Mouse (Mus musculus): ENCODE results near the gene BC017158. TPM values are rescaled to one million over a fixed set of nuclear protein-coding genes. Genes with fewer than 3 reads are reported as not detected.
"Not testable (repeated sequence)": the region's sequence is repeated elsewhere in the genome, so short reads cannot be mapped to it uniquely, and the experiment has no call there.

Gene BC017158
- total RNA-seq (2021) = 10 to 100 TPM; 24.6 to 29.3 TPM
- long read RNA-seq, experiment 1, transcript BC017158-201 (13 exons, 2,627 nt) = major isoform, 30 of 52 reads
- long read RNA-seq, experiment 1, partial matches to known transcripts = 9 of 52 reads
- long read RNA-seq, experiment 1, other reads (novel, unspliced or antisense) = 13 of 52 reads
- long read RNA-seq, experiment 2, transcript BC017158-201 (13 exons, 2,627 nt) = major isoform, 19 of 30 reads
- long read RNA-seq, experiment 2, partial matches to known transcripts = 5 of 30 reads
- long read RNA-seq, experiment 2, other reads (novel, unspliced or antisense) = 6 of 30 reads

DNA sequence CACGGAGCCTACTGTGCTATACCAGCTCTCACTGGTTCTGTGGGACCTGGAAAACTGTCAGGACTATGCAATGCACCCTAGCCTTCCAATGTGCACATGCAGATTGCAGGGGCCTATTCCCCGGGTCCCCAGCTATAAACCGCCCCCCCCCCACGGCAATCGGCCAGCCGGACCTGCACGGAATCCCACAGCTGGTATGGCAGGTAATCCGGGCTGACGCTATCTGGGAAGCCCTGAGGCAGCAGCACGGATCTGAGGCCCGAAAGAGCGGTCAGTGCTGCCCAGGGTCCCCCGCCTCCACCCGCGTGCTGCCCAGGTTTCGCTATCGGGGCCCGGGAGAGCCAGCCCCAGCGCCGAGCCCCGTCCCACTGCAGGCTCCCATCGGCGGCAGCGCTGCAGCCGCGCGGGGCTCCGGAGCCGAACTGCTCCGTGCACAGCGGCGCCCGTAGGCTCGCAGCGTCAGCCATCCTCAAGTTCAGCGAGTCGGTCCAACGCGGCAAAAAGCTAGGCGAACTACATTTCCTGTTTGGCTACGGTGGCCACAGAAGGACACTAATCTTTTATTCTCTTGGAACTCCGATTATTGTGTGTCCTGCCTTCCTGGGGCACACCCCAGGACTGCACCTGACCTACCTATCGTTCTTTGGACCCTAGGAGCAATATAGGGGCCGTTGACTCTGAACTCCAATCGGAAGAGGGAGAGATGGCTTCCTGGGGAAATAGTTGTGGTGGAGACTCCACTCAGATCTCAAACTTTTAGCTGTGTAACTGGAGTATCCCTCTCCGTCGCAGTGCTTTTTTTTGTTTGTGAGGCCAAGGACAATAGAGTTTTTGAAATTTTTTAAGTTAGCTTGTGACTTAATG lies at the start of gene BC017158:
Gene BC017158 (minus strand): TSS at position 554 of the 864 bp plus-strand sequence.
- DNase-seq = peak; percentile 81

DNA sequence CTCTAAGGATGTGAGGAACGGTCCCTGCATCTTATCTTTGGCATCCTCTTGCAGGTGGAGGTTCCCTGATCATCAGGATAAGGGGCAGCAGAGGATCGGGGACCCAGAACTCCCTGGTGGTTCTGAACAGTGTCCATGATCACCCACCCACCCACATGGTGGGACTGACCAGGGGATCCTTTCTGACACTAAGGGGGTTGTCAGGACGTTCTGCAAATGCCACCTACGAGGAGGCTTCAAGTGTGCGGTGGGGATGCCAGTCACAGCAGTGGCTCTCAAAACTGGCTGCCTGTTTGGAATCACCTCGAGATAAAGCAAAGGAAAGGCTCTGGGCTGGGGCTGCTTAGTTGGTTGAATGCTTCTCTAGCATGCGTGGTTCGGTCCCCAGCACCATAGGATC lies 49.0 kb upstream of the BC017158 start:
- no peak for DNase-seq

DNA sequence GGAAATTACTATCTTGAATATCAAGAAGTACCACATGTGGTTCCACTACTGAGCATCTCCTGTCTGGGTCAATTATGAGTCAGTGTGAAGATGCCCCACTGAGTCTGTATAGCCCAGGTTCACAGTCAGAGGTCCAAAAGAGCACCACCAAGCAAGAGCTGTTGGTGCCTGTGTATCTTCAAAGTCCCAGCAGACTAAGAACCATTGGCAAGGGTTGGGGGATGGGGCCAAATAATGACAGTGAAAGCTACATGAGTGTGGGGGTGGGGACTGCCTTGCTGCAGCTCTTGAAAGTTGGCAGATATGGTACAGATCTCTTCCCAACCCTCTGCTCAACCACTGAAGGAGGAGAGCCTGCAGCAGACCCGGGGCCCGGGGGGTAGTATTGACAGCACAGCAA lies 48.6 kb upstream of the BC017158 start:
- no peak for DNase-seq

DNA sequence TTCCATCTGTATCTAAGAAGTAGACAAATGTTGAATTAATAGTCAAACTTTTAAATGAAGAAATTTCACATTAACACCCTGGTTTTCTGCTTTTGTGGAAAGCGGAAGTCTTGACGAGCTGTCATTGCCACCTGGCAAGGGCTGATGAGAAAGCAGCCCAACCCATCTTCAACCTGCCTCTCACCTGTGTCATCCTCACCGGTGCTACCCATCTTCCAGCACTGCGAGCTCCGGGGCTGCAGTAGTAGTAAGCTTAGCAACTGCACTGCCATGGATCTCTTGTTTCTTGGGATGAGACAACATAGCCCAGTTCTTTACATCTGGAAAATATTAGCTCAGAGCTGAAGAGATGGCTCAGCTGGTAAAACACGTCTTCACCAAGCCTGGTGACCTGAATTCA lies 47.7 kb upstream of the BC017158 start:
- no peak for DNase-seq

DNA sequence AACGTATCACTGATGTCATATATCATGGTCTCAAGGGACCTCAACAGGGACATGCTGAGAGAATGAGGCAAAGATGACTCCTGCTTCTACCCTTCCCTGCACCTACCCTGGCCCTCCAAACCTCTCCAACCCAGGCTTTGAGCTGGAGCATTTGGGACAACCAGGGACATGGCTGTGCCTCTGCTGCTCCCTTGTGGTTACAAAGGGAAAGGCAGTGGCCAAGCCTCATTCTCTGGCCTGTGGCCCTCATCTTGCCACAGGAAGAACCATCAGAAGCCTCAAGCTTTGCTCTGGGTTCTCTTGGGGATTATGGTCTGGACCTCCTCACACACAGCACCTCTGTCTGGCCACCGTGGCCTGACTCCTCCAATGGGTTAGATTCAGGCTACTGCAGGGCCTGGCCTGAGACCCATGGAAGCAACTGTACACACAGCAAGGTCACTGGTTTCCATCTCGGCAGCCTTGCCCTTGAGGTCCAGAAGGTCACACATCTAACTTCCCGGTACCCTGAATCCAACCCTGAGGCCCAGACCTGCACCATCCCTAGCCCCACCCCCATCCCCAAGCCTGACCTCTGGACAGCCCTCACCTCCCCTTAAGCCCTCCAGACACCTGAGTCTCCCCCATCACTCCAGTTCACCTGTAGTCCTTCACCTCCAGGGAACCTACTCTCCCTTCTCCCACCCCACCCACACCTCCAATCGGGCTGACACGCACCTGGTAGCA lies 47.1 kb upstream of the BC017158 start:
- DNase-seq = peak; percentile 87

DNA sequence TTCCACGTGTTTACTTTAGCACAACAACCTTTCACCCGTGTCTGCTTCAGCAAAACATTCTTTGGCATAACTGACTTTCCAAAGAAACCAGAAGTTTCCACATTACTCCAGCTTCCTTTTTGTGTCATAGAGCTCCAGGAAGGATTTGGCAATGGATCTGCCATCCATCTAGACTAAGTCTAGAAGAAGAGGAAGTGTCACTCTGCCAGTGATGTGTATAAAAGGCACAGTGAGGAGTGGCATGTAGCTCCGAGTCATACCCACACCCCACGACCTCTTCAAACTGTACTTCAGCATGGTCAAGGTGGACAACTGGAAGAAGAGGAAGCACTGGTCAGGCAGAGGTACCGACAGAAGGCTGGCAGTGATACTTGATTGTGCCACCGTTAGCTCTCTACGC lies 46.5 kb upstream of the BC017158 start:
- no peak for DNase-seq

DNA sequence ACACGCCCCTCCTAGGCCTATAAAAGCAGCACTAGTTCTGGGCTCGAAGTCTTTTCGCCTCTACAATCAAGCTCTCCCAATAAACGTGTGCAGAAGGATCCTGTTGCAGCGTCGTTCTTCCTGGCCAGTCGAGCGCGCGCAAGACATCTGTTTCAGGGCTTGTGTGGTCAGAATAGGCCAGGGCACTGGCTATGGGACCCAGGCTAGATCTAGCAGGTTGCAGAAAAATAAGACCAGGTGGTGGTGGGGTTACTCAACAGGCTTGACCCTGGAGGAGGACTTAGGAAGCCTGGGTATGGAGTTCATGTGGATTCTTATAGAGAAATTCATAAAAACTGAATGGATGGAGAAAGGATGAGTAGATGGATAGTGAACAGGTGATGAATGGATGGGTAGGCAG lies 44.7 kb upstream of the BC017158 start:
- DNase-seq = not testable (repeated sequence)

DNA sequence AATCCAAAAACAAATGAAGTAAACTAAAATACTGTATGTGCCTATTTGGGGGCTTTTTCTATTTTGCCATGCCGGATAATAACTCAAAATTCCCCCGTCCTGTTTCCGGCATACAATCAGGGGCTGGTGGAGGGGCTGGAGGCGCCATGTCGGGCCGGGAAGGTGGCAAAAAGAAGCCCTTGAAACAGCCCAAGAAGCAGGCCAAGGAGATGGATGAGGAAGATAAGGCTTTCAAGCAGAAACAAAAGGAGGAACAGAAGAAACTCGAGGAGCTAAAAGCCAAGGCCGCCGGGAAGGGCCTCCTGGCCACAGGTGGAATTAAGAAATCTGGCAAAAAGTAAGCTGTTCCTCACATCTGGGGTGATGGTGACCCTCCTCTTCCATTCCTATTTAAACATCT lies 42.4 kb upstream of the BC017158 start:
- DNase-seq = not testable (repeated sequence)

DNA sequence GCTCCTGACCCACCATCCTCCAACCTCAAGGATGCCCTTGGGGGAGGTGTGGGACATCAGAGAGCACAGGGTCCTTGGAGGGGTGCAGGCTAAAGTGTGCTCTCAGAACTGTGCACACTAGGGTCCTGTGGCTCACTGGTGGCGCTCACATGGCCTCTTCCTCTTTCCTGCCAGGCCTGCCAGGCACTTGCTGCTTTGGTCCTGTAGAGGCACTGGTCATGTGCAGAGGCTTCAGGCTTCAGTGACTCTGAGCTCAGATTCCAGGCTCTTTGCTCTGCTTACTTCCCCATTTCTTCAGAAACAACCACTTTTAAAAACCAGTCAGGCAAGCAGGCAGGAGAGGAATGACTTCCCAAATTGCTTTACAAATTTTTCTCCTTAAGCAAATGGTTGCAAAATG lies 34.9 kb upstream of the BC017158 start:
- no peak for DNase-seq

DNA sequence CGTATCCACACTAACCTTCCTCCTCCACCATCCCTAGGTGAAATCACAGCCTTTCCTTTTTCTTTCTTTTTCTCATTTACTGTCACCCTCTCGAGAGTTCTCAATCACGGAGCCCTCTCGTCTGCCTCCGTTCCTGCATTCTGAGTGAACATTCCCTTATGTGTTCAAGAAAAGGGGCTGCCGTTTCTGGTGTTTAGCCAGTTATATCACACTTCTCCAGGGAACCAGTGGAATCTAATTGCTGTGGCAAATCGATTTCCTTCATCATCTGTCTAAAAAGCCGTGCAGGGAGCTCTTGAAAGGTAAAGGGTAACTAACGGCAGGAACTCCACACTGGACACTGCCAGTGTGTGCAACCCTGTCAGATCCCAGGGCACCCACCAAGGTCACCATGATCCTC lies 33.0 kb upstream of the BC017158 start:
- DNase-seq = no peak

DNA sequence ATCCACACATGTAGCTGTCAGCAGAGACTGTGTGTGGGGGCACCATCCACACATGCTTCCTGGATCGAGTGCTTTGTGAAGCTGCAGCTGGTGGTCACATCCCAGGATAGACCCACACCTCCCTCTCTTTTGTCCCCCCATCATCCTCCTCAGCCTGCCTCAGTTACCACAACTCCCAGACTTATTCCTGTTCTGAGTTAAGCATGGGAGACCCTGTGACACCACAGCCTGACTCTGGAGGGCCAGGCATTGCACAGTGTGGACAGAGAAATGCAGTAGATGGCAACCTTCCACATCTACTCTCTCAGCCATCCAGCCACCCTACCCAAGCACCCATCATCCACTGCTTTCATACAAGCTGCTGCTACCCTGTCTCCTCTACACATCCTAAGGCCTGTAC lies 27.0 kb upstream of the BC017158 start:
- no peak for DNase-seq

DNA sequence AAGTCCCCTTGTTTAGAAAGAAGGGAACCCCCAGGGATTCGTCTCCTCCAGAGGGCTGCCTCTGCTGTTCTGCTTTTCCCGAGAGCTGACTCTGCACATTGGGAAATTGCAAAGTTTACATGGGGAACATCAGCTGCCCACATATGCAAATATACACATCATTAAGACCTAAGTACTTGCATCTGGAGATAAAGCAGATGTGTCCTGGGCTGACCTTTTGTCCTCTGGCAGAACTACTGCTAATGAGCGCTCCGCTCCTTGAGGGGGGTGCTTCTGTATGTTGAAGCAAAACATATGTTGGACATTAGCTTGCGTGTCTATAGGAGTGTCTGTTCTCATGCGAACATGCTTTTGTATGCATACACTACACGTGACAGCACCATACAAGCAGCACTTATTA lies 23.3 kb upstream of the BC017158 start:
- no peak for DNase-seq

DNA sequence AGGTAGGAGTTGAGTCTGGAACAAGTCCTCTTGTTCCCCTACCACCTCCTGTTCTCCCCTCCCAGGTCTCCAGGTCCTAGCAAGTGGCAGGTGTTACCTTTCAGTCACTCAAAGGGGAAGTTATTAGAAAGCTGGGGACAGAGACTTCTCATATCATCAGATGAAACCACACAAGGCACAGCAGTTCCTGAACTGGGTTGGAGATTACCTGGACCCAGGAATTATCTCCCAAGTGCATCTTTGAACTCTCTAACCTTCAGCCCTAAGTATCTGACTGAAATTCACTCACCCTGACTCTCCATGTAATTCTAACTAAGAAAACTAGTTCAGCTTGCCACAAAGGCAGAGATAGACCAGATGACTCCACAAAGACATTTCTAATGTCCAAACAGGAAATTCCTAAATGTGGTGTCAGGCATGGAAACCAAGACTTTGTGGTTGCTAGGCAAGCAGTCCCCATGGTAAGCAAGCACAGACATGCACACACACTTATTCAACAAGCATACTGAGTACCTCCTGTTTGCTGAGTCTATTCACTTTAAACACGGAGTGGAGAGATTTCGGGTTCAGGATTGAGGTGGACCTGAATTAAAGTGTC lies 22.3 kb upstream of the BC017158 start:
- DNase-seq = no peak

DNA sequence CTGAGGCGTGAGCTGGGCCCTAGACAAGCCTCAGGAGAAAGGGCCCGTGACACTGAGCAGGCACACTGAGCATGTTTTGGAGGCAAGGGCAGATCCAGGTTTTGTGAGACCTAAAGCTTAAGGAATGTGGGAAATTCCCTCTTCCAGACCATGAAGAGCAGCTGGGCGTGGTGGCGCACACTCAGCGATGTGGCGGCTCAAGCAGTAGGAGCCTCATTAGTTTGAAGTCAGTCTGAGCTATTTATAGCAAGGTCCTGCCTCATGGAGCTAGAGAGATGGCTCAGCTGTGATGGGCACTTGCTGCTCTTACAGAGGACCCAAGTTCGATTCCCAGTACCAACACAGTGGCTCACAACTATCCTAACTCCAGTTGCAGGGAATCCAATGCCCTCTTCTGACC lies 21.2 kb upstream of the BC017158 start:
- DNase-seq = no peak

DNA sequence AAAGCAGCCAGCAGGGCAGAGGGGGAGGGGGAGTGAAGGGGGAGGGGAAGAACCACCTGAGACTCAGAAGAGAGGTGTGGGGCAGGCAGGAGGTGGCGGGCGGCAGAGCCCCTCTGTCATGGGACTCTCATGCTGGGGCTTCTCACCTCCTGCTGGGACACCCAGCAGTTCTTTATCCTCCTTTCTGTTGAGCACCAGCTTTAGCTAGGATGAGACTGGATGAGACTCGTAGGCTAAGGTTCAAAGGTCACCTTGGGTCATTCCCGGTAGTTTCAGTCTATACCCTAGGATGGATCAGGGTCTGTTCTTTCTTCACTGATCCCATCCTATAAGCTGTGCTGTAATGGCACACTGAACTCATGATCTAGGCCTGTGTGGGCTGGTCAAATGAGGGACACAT lies 19.0 kb upstream of the BC017158 start:
- no peak for DNase-seq

DNA sequence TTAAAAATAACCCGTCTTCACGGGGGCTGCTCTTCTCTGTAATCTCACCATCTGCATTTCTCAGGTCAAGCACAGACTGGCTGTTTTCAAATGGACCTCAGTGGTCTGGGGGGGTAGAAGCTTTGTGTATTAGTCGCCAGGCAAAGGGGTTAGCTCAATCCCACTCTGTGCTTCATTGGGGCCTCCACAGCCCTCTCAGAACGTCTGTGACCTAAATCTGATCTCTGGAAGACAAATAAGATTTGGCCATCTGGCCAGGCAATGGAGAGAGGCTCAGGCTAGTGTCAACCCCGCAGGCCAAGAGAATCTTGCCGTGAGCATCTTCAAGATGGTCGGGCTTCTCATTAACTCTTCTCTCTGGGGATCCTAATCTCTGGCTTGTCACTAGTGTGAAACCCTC lies 16.5 kb upstream of the BC017158 start:
- no peak for DNase-seq

DNA sequence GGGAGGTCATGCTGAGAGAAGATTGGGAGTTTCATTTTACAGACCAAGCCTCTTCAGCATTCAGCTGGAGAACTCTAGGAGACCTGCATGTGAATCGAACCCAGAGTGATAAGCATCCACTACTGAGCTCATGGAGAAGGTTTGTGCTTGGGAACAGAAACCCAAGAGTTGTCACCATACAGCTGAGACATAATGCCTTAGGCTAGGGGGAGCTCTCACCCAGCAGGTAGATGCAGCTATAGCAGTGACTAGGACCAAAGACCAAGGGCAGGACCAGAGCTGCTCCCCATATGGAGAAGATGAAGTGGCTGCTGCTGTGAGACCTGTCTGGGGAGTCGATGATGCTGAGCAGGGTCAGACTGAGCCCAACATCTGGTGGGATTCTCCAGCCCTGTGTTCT lies 15.6 kb upstream of the BC017158 start:
- no peak for DNase-seq

DNA sequence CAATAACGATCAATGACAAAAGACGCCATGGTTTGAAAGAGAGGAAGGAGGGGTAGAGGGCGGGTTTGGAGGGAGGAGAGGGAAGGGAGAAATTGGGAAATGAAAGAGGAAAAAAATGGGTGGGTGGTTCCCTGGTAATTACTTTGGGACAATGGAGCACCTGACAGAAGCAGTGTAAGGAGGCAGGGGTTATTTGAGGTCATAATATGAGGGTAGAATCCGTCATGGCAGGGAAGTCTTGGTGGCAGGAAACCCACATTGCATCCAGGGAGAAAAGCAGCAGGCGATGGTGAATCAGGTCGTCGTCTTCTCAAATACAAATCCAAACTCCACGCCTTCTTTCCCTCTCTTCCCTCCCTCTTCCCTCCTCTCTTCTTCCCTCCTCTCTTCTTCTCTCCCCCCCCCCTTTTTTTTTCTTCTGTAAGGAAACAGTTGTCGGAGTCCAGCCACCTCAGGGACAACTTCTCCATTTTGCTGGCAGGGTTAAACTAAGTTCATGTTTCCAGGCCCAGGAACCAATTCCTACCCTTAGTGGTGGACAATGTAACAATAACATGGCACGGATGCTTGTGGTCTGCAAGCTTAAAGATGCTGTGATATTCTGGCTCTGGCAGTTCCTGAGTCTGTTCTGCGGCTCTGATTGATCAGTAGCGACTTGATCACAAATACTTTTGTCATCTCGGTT lies 14.5 kb upstream of the BC017158 start:
- DNase-seq = no peak

DNA sequence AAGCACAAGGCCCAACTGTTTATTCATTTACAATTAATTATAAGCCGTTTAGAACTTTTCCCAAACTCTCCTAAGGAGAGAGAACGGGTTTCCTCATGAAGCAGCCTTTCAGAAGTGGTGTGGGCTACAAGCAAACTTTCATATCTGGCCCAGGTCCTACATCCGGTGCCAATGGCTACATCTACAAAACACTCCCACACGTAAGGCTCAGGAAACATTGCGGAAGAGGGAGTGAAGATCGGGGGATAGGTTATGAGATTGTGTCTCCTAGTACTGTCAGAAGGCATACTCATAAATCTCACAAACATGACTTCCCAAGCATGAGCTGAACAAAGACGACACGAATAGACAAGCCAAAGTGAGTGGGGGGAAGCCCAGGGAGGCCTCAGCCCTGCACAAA lies 13.8 kb upstream of the BC017158 start:
- DNase-seq = no peak

DNA sequence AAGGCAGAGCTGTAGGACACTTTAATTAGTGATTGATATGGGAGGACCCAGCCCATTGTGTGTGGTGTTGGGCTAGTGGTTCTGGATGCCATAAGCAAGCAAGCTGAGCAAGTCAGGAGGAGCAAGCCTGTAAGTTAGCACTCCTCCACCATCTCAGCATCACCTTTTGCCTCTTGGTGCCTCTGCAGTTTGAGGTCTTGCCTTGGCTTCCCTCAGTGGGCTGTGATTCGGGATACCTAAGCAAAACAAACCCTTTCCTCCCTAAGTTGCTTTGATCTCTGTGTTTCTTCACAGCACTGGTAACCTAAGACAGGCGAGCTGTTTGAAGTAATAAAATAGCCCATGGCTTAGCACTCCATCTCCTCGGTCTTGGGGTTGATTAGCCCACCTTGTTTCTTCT lies 13.3 kb upstream of the BC017158 start:
- no peak for DNase-seq

DNA sequence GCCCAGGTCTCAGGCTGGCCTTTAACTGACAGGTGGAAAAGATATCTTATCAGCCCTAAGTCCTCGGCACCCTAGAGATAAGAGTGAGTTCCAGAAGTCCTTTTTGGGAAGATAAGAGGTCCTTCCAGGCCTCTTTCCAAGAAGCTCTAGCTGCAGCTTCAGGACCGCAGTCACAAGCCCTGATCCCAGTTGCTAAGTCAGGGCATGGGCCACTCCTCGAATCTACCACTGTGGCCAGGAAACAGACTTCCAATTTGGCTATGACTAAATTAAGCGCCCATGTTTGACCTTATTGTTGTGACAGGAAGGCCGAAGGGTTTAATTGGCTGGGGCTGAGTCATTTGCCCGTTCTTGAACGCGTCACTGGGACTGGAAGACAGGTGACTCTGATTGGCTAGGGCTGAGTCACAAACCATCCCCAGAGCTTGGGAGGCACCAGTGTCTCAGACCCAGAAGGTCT lies 12.3 kb upstream of the BC017158 start:
- DNase-seq = peak; percentile 66

DNA sequence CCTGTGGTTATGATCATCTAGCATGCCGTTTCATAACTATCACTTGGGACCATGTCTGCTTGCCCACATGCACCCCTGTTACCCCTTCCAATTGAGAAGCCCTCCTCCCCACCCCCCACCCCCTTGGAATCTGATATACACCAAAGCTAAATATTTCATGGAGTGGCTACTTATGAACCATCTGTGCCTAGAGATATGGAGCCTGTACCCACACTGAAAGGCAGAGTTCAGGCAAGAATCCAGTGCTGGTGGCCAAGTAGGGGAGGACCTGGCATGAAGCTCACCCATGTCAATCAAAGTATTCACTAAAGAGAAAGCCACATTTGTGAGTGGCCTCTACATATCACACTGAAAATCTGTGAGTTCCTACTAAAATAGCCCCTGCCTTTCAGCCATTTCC lies 11.8 kb upstream of the BC017158 start:
- peak; percentile 45 for DNase-seq
